Mouse (Mus musculus) lung, postnatal 0 days (tissue): ENCODE measurements around the gene Ctnna3. TPM values are rescaled to one million over a fixed set of nuclear protein-coding genes. Genes with fewer than 3 reads are reported as not detected.

Source experiments
- ATAC-seq: fragments of 200-750 bp; cut with Nextera tagmentation; 2 replicates; pipeline ENCODE4 v1.8.0; 2017; ENCODE audit warnings: moderate library complexity
- DNase-seq: peaks from one replicate; pipeline ENCODE4 v3.0.0-alpha.2; 2016; ENCODE audit warnings: low spot score
- H3K27ac ChIP-seq: fragments of 300-500 bp; sonication (generic); 2 replicates; pipeline ENCODE4 v1.5.1; 2014; ENCODE audit warnings: antibody characterized with exemption, mild to moderate bottlenecking, low read length, mixed read lengths
- H3K27me3 ChIP-seq: fragments of 300-500 bp; sonication (generic); replicated peaks from 2 replicates; pipeline ENCODE4 v1.6.1; 2014; ENCODE audit warnings: low read length, mixed read lengths; ENCODE audit not compliant: insufficient read depth
- H3K36me3 ChIP-seq: fragments of 300-500 bp; sonication (generic); 2 replicates; pipeline ENCODE4 v1.6.1; 2014; ENCODE audit warnings: low read length, mixed read lengths; ENCODE audit not compliant: insufficient read depth
- H3K4me1 ChIP-seq: fragments of 300-500 bp; sonication (generic); 2 replicates; pipeline ENCODE4 v1.6.1; 2014; ENCODE audit warnings: antibody characterized with exemption, low read depth, low read length, mixed read lengths; ENCODE audit not compliant: insufficient read depth
- H3K4me2 ChIP-seq: fragments of 300-500 bp; sonication (generic); replicated peaks from 2 replicates; pipeline ENCODE4 v1.6.1; 2014; ENCODE audit warnings: low read depth, mild to moderate bottlenecking, low read length, moderate library complexity, mixed read lengths
- H3K4me3 ChIP-seq: fragments of 300-500 bp; sonication (generic); 2 replicates; pipeline ENCODE4 v1.5.1; 2014; ENCODE audit warnings: low read depth, low read length
- H3K9ac ChIP-seq: fragments of 300-500 bp; sonication (generic); replicated peaks from 2 replicates; pipeline ENCODE4 v1.6.1; 2014; ENCODE audit warnings: low read depth, mild to moderate bottlenecking
- H3K9me3 ChIP-seq: fragments of 300-500 bp; sonication (generic); 2 replicates; pipeline ENCODE4 v1.6.1; 2016; ENCODE audit warnings: low read length, mixed read lengths
- CTCF ChIP-seq: IDR thresholded peaks from 2 replicates; pipeline ENCODE4 v1.5.1; 2016; ENCODE audit warnings: antibody characterized with exemption, mild to moderate bottlenecking
- EP300 ChIP-seq: IDR thresholded peaks from 2 replicates; pipeline ENCODE4 v1.6.1; 2016; ENCODE audit warnings: antibody characterized with exemption, mild to moderate bottlenecking, control low read depth
- WGBS: fragments of 180-500 bp; shearing (Covaris S2); extraction: QIAGEN DNeasy Blood & Tissue Kit; methylation state at CpG from one replicate; pipeline ENCODE4 v1.1.7; 2014; 5-methylcytosine and 5-hydroxymethylcytosine counted together
- polyA plus RNA-seq: library from polyadenylated mRNA; unstranded; fragments of >200 nt; fragmentation: Nextera tagmentation; extraction: Ambion mirVana; gene quantifications from 2 replicates; pipeline ENCODE4 v1.2.1, GENCODE M21; 2015

The Ctnna3 gene
- polyA plus RNA-seq, 1 experiment from 2014 or later: 0.19 TPM

DNA sequence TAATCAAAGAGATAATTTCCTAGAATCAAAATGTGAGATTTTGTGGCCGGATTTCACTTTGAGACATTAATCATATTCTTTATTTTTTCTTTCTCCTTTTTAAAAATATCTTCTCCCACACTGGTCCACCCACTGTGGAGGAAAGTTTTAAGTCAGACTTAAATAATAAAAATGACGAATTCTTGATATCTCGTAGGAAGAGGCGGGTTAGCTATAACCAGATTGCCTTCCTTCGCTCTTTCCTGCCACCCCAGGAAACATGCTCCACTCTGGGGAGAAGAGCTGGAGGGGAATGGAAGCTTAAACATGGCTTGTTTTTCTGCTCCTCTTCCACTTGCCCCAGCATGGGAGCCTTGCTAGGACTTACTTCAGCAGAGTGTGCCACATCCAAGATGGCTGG is 169.5 kb downstream of the Ctnna3 start:
- ATAC-seq (no peak), DNase-seq (no peak)
- Histone ChIP-seq H3K9ac (no peak overlapping the region), H3K4me3 (no peak overlapping the region), H3K27ac (no peak overlapping the region), H3K4me2 (no peak overlapping the region), H3K36me3 (no peaks in the 10 kb centered on the region), H3K9me3 (no peaks in the 10 kb centered on the region), H3K27me3 (no peaks in the 10 kb centered on the region), H3K4me1 (no peaks in the 10 kb centered on the region)
- TF ChIP-seq CTCF: no peak
- WGBS: 89% methylated on average over 5 of the region's 5 CpGs

- no peak for ATAC-seq
- Histone ChIP-seq H3K27me3 (no peaks in the 10 kb centered on the region), H3K4me2 (no peak overlapping the region), H3K4me1 (no peaks in the 10 kb centered on the region), H3K9me3 (0 out of 2 replicates have a peak, but pooled peaks cover 5% of the 10 kb centered on the region), H3K4me3 (no peak overlapping the region), H3K36me3 (no peaks in the 10 kb centered on the region), H3K9ac (no peak overlapping the region), H3K27ac (no peak overlapping the region)
- TF ChIP-seq CTCF (no peak), EP300 (no peak)
- WGBS: 67% methylated on average over 2 of the region's 2 CpGs
- DNase-seq: no peak
These were observed 171.3 kb downstream of the Ctnna3 start for GRCm38 (mm10) chr10:63601206-63601605.

GRCm38 (mm10) chr10:63628546-63628945 is 198.6 kb downstream of the Ctnna3 start:
- 52% methylated on average over 1 of the region's 1 CpGs for WGBS
- Histone ChIP-seq H3K27me3 (no peaks in the 10 kb centered on the region), H3K4me1 (no peaks in the 10 kb centered on the region), H3K9me3 (no peaks in the 10 kb centered on the region), H3K36me3 (no peaks in the 10 kb centered on the region), H3K4me2 (no peak overlapping the region), H3K9ac (no peak overlapping the region), H3K4me3 (no peak overlapping the region), H3K27ac (no peak overlapping the region)
- no peak for TF ChIP-seq CTCF
- no peak for TF ChIP-seq EP300
- ATAC-seq: no peak
- DNase-seq: no peak

DNA sequence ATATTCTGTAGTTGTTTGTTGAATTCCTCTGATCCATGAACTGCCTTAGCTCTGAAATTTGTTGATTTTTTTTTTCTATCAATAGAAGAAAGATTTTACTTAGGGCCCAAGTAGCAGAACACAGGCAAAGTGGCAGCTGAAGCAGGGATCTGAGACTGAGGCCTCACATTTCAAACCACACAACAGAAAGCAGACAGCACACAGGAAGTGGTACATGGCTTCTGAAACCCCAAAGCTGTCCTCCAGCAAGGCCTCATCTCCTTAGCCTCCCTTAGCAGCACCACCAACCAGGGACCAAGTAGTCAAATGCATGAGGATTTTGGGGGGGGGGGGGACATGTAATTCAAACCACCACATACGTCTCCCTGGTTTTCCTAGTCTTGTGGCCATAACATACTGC is 204.0 kb downstream of the Ctnna3 start:
- 91% methylated on average over 1 of the region's 1 CpGs for WGBS
- ATAC-seq: no peak
- no peak overlapping the region for H3K4me3 ChIP-seq
- TF ChIP-seq CTCF (no peak), EP300 (no peak)
- no peak overlapping the region for H3K27ac ChIP-seq
- H3K27me3 ChIP-seq: no peaks in the 10 kb centered on the region
- no peaks in the 10 kb centered on the region for H3K4me1 ChIP-seq
- no peak for DNase-seq
- no peak overlapping the region for H3K9ac ChIP-seq
- H3K36me3 ChIP-seq: no peaks in the 10 kb centered on the region
- H3K4me2 ChIP-seq: no peak overlapping the region
- no peaks in the 10 kb centered on the region for H3K9me3 ChIP-seq

- Histone ChIP-seq H3K9me3 (no peaks in the 10 kb centered on the region), H3K4me1 (no peaks in the 10 kb centered on the region), H3K9ac (no peak overlapping the region), H3K27me3 (no peaks in the 10 kb centered on the region), H3K4me3 (no peak overlapping the region), H3K4me2 (no peak overlapping the region), H3K27ac (no peak overlapping the region), H3K36me3 (no peaks in the 10 kb centered on the region)
- TF ChIP-seq EP300 (no peak), CTCF (no peak)
- WGBS: 55% methylated on average over 5 of the region's 5 CpGs
- DNase-seq (no peak), ATAC-seq (no peak)
These were observed 208.1 kb downstream of the Ctnna3 start for GRCm38 (mm10) chr10:63637987-63638386.

- ATAC-seq: no peak
- no peak overlapping the region for H3K4me3 ChIP-seq
- TF ChIP-seq CTCF: no peak
- TF ChIP-seq EP300: no peak
- no peak overlapping the region for H3K9ac ChIP-seq
- no peak for DNase-seq
- H3K27me3 ChIP-seq: no peaks in the 10 kb centered on the region
- no peak overlapping the region for H3K27ac ChIP-seq
- no peaks in the 10 kb centered on the region for H3K9me3 ChIP-seq
- no peaks in the 10 kb centered on the region for H3K4me1 ChIP-seq
- H3K4me2 ChIP-seq: no peak overlapping the region
- H3K36me3 ChIP-seq: no peaks in the 10 kb centered on the region
- 64% methylated on average over 3 of the region's 3 CpGs for WGBS
These were observed 217.4 kb downstream of the Ctnna3 start for GRCm38 (mm10) chr10:63647300-63647699.

DNA sequence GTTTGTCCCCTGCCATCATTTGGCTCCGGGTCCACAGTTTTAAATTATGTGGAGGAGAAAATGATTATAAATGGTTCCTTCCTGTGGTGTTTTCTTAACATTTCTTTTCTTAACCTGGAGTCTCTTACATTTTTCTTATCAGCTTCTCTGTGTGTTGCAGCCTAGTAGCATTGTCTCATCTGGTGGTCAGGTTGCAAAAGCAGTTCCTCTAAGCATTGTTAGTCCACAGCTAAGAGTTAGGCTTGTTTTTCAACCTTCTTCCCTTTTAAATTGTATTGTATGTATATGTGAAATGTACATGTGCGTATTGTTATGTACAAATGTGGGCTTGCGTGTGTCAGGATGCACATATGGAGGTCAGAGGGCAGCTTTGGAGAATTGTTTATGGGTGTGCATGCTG is 220.4 kb downstream of the Ctnna3 start:
- Histone ChIP-seq H3K4me3 (no peak overlapping the region), H3K4me2 (no peak overlapping the region), H3K36me3 (no peaks in the 10 kb centered on the region), H3K9me3 (no peaks in the 10 kb centered on the region), H3K27ac (no peak overlapping the region), H3K4me1 (no peaks in the 10 kb centered on the region), H3K9ac (no peak overlapping the region), H3K27me3 (no peaks in the 10 kb centered on the region)
- TF ChIP-seq EP300 (no peak), CTCF (no peak)
- ATAC-seq (no peak), DNase-seq (no peak)
- WGBS: 79% methylated on average over 3 of the region's 3 CpGs
